Mouse (Mus musculus): ENCODE results near the gene Pex10.
A peak's percentile ranks its signal among the peaks of the same experiment; 100 is the strongest.

The Pex10 gene

GRCm38 (mm10) chr4:155093431-155094149, 26.8 kb downstream of the Pex10 start:
- no peak for DNase-seq (ENCODE audit: low read depth, low spot score)

- no peak for DNase-seq (ENCODE audit: low read depth, low spot score)
Measured at GRCm38 (mm10) chr4:155094565-155094964, 27.7 kb downstream of the Pex10 start.

GRCm38 (mm10) chr4:155095238-155095900, 28.6 kb downstream of the Pex10 start:
- DNase-seq (ENCODE audit: low read depth, low spot score), result peak; percentile 91

GRCm38 (mm10) chr4:155095967-155096366, 29.2 kb downstream of the Pex10 start:
- DNase-seq (ENCODE audit: low read depth, low spot score), result no peak

GRCm38 (mm10) chr4:155097452-155097851, 30.6 kb downstream of the Pex10 start:
- DNase-seq (ENCODE audit: low read depth, low spot score), result no peak

- DNase-seq (ENCODE audit: low read depth, low spot score), result no peak
Measured at GRCm38 (mm10) chr4:155098572-155098971, 31.8 kb downstream of the Pex10 start.

GRCm38 (mm10) chr4:155107886-155108285, 41.1 kb downstream of the Pex10 start:
- no peak for DNase-seq (ENCODE audit: low read depth, low spot score)

- DNase-seq (ENCODE audit: low read depth, low spot score), result no peak
Measured at GRCm38 (mm10) chr4:155109471-155109870, 42.7 kb downstream of the Pex10 start.

- no peak for DNase-seq (ENCODE audit: low read depth, low spot score)
Measured at GRCm38 (mm10) chr4:155113766-155114410, 47.1 kb downstream of the Pex10 start.

- DNase-seq (ENCODE audit: low read depth, low spot score), result no peak
Measured at GRCm38 (mm10) chr4:155116607-155117006, 49.8 kb downstream of the Pex10 start.

- no peak for DNase-seq (ENCODE audit: low read depth, low spot score)
Measured at GRCm38 (mm10) chr4:155117396-155117978, 50.7 kb downstream of the Pex10 start.

GRCm38 (mm10) chr4:155118278-155118677, 51.5 kb downstream of the Pex10 start:
- DNase-seq (ENCODE audit: low read depth, low spot score), result no peak

GRCm38 (mm10) chr4:155120038-155120437, 53.2 kb downstream of the Pex10 start:
- DNase-seq (ENCODE audit: low read depth, low spot score), result no peak

GRCm38 (mm10) chr4:155120583-155120982, 53.8 kb downstream of the Pex10 start:
- DNase-seq (ENCODE audit: low read depth, low spot score), result no peak

GRCm38 (mm10) chr4:155121222-155121621, 54.4 kb downstream of the Pex10 start:
- DNase-seq (ENCODE audit: low read depth, low spot score), result no peak
